8 mouse cellular contexts compared by ENCODE assay signal in the genomic region with DNA sequence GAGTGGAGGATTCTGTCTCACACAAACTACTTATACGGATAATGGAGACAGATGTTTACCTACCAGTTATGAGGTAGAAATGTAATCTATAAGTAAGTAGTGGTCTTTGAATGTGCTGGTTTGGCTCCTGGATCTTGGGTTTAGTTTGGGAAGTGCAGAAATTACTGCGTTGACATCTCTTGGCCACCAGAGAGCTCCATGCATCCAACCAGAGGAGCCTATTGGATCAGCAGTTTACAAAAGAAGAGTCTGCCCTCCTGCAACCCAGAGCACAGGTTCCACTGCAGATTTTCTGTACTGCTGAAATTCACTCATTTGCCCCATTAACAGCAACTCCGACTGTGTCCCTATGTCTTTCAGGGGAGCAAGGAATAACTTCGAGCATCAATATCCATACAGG.
DNase-seq lines count a peak whose midpoint lies in the region; ATAC-seq and TF ChIP-seq lines count a peak whose summit lies in the region.

No protein-coding gene starts in this region.

- H3K4me3 ChIP-seq in forebrain, embryonic 12.5 days (replicated peaks) = no peak overlapping the region
- no peak overlapping the region for H3K4me3 ChIP-seq in forebrain, embryonic 11.5 days (ENCODE audit: low read depth, low read length)
- no peak overlapping the region for H3K4me3 ChIP-seq in midbrain, embryonic 14.5 days (replicated peaks; ENCODE audit: low read depth, low read length)
- H3K4me3 ChIP-seq in midbrain, embryonic 13.5 days (replicated peaks) = no peak overlapping the region
- H3K4me3 ChIP-seq in hindbrain, postnatal 0 days (ENCODE audit: low read length) = no peak overlapping the region
- no peak overlapping the region for H3K4me3 ChIP-seq in heart, embryonic 10.5 days

- H3K9me3 ChIP-seq in forebrain, embryonic 12.5 days = no peaks in the 10 kb centered on the region
- H3K9me3 ChIP-seq in forebrain, embryonic 11.5 days (ENCODE audit: control insufficient read depth, low read length) = no peaks in the 10 kb centered on the region
- no peaks in the 10 kb centered on the region for H3K9me3 ChIP-seq in midbrain, embryonic 14.5 days (ENCODE audit: control insufficient read depth, low read length)
- no peaks in the 10 kb centered on the region for H3K9me3 ChIP-seq in midbrain, embryonic 13.5 days
- no peaks in the 10 kb centered on the region for H3K9me3 ChIP-seq in hindbrain, postnatal 0 days (ENCODE audit: low read length)
- no peaks in the 10 kb centered on the region for H3K9me3 ChIP-seq in heart, embryonic 10.5 days

- DNase-seq in forebrain, embryonic 11.5 days (ENCODE audit: low spot score) = no peak
- peak; percentile 65 for DNase-seq in midbrain, embryonic 14.5 days
- DNase-seq in hindbrain, postnatal 0 days (ENCODE audit: low spot score) = peak; percentile 55
- DNase-seq in retina, postnatal 1 day = peak; percentile 58
- DNase-seq in heart, embryonic 10.5 days (ENCODE audit: low spot score) = no peak
- DNase-seq in ovary, postnatal 10 days (ENCODE audit: low spot score) = no peak

- peak; percentile 57; the same call in 1 of the 2 replicates for ATAC-seq in forebrain, embryonic 12.5 days (ENCODE audit: low FRiP score)
- no peak for ATAC-seq in forebrain, embryonic 11.5 days (replicated peaks; ENCODE audit: low FRiP score)
- ATAC-seq in midbrain, embryonic 14.5 days (ENCODE audit: low FRiP score, low TSS enrichment) = no peak; the same call in 1 of the 2 replicates
- no peak for ATAC-seq in midbrain, embryonic 13.5 days
- peak; percentile 66; the same call in 1 of the 2 replicates for ATAC-seq in hindbrain, postnatal 0 days

- peak; percentile 66 for TF ChIP-seq CTCF in hindbrain, postnatal 0 days (IDR thresholded peaks at IDR 0.05; ENCODE audit: low read depth)

- 32% methylated on average over 4 of the region's 4 CpGs for WGBS in forebrain, embryonic 12.5 days
- 31% methylated on average over 4 of the region's 4 CpGs for WGBS in forebrain, embryonic 11.5 days
- WGBS in midbrain, embryonic 14.5 days = 44% methylated on average over 4 of the region's 4 CpGs
- 36% methylated on average over 4 of the region's 4 CpGs for WGBS in midbrain, embryonic 13.5 days
- WGBS in hindbrain, postnatal 0 days = 35% methylated on average over 4 of the region's 4 CpGs
- 33% methylated on average over 4 of the region's 4 CpGs for WGBS in heart, embryonic 10.5 days

- no peak overlapping the region for H3K27ac ChIP-seq in forebrain, embryonic 12.5 days
- H3K27ac ChIP-seq in forebrain, embryonic 11.5 days (ENCODE audit: low read depth, low read length) = no peak overlapping the region
- no peak overlapping the region for H3K27ac ChIP-seq in midbrain, embryonic 14.5 days (replicated peaks; ENCODE audit: low read depth, low read length)
- H3K27ac ChIP-seq in midbrain, embryonic 13.5 days = no peak overlapping the region
- H3K27ac ChIP-seq in hindbrain, postnatal 0 days = no peak overlapping the region
- H3K27ac ChIP-seq in heart, embryonic 10.5 days = no peak overlapping the region

- no peaks in the 10 kb centered on the region for H3K4me1 ChIP-seq in forebrain, embryonic 12.5 days
- no peaks in the 10 kb centered on the region for H3K4me1 ChIP-seq in forebrain, embryonic 11.5 days (replicated peaks; ENCODE audit: control insufficient read depth, insufficient read depth, low read length)
- no peaks in the 10 kb centered on the region for H3K4me1 ChIP-seq in midbrain, embryonic 14.5 days (ENCODE audit: control insufficient read depth, insufficient read depth, low read length)
- H3K4me1 ChIP-seq in midbrain, embryonic 13.5 days (replicated peaks) = no peaks in the 10 kb centered on the region
- H3K4me1 ChIP-seq in hindbrain, postnatal 0 days (ENCODE audit: insufficient read depth, low read length) = no peaks in the 10 kb centered on the region
- no peaks in the 10 kb centered on the region for H3K4me1 ChIP-seq in heart, embryonic 10.5 days

- no peak overlapping the region for H3K4me2 ChIP-seq in forebrain, embryonic 12.5 days
- no peak overlapping the region for H3K4me2 ChIP-seq in forebrain, embryonic 11.5 days (ENCODE audit: low read depth, low read length, severe bottlenecking)
- H3K4me2 ChIP-seq in midbrain, embryonic 14.5 days (ENCODE audit: low read length) = no peak overlapping the region
- no peak overlapping the region for H3K4me2 ChIP-seq in midbrain, embryonic 13.5 days (replicated peaks)
- H3K4me2 ChIP-seq in hindbrain, postnatal 0 days (ENCODE audit: low read depth, low read length) = no peak overlapping the region

- peaks cover 28% of the 10 kb centered on the region for H3K27me3 ChIP-seq in forebrain, embryonic 12.5 days
- H3K27me3 ChIP-seq in forebrain, embryonic 11.5 days (ENCODE audit: control insufficient read depth, insufficient read depth, low read length) = peaks cover 12% of the 10 kb centered on the region; the same call in 1 of the 2 replicates
- no peaks in the 10 kb centered on the region for H3K27me3 ChIP-seq in midbrain, embryonic 14.5 days (ENCODE audit: control insufficient read depth, insufficient read depth, low read length)
- peaks cover 54% of the 10 kb centered on the region; the same call in 1 of the 2 replicates for H3K27me3 ChIP-seq in midbrain, embryonic 13.5 days
- no peaks in the 10 kb centered on the region for H3K27me3 ChIP-seq in hindbrain, postnatal 0 days (ENCODE audit: insufficient read depth, low read length)
- peaks cover 8% of the 10 kb centered on the region; the same call in 1 of the 2 replicates for H3K27me3 ChIP-seq in heart, embryonic 10.5 days (ENCODE audit: insufficient read depth, poor library complexity, severe bottlenecking)

- H3K9ac ChIP-seq in forebrain, embryonic 12.5 days = no peak overlapping the region
- no peak overlapping the region for H3K9ac ChIP-seq in forebrain, embryonic 11.5 days (ENCODE audit: low read length)
- H3K9ac ChIP-seq in midbrain, embryonic 14.5 days (replicated peaks; ENCODE audit: low read length) = no peak overlapping the region
- H3K9ac ChIP-seq in midbrain, embryonic 13.5 days (replicated peaks) = no peak overlapping the region
- H3K9ac ChIP-seq in hindbrain, postnatal 0 days (replicated peaks; ENCODE audit: low read length) = no peak overlapping the region

- no peaks in the 10 kb centered on the region for H3K36me3 ChIP-seq in forebrain, embryonic 12.5 days (replicated peaks)
- H3K36me3 ChIP-seq in forebrain, embryonic 11.5 days (ENCODE audit: control insufficient read depth, insufficient read depth, low read length) = no peaks in the 10 kb centered on the region
- no peaks in the 10 kb centered on the region for H3K36me3 ChIP-seq in midbrain, embryonic 14.5 days (ENCODE audit: control insufficient read depth, insufficient read depth, low read length)
- H3K36me3 ChIP-seq in midbrain, embryonic 13.5 days = no peaks in the 10 kb centered on the region
- H3K36me3 ChIP-seq in hindbrain, postnatal 0 days (ENCODE audit: insufficient read depth, low read length) = no peaks in the 10 kb centered on the region
- H3K36me3 ChIP-seq in heart, embryonic 10.5 days = no peaks in the 10 kb centered on the region

Comparison
In these comparisons a context has a peak if more than half of its experiments do, and no peak if none do; other contexts are left out.
1. ATAC-seq: peak in forebrain, embryonic 12.5 days (single experiment) and hindbrain, postnatal 0 days (single experiment); none in forebrain, embryonic 11.5 days (single experiment), midbrain, embryonic 14.5 days (single experiment) and midbrain, embryonic 13.5 days (single experiment).
2. DNase-seq: peak in midbrain, embryonic 14.5 days (single experiment), hindbrain, postnatal 0 days (single experiment) and retina, postnatal 1 day (single experiment); none in forebrain, embryonic 11.5 days (single experiment), heart, embryonic 10.5 days (single experiment) and ovary, postnatal 10 days (single experiment).